Mouse (Mus musculus) layer of hippocampus, postnatal 36 days (tissue): ENCODE results near the gene Miga1. TPM values are rescaled to one million over a fixed set of nuclear protein-coding genes. Genes with fewer than 3 reads are reported as not detected.
"Not testable (repeated sequence)": the region's sequence is repeated elsewhere in the genome, so short reads cannot be mapped to it uniquely, and the experiment has no call there.

Source experiments
- DNase-seq, 2 experiments: peaks; one replicate each; pipeline ENCODE4 v3.0.0; 2022
- total RNA-seq, 2 experiments: library from RNA; stranded (reverse); gene quantifications; 2 replicates each; pipeline ENCODE4 v1.2.3; 2021

Gene Miga1
- total RNA-seq, 2 experiments from 2014 or later: 74.4 to 82.9 TPM

GRCm38 (mm10) chr3:152321765-152322547 is 18.3 kb downstream of the Miga1 start:
- no peak for DNase-seq

GRCm38 (mm10) chr3:152320972-152321645 is 19.1 kb downstream of the Miga1 start:
- DNase-seq: no peak

GRCm38 (mm10) chr3:152316447-152317173 is 23.6 kb downstream of the Miga1 start:
- DNase-seq: not testable (repeated sequence)

- DNase-seq: peak; percentile 55 to 61
Observed at GRCm38 (mm10) chr3:152315613-152316012, 24.6 kb downstream of the Miga1 start.

- not testable (repeated sequence) for DNase-seq
Observed at GRCm38 (mm10) chr3:152314666-152315065, 25.5 kb downstream of the Miga1 start.

GRCm38 (mm10) chr3:152309250-152309645 is 31.0 kb downstream of the Miga1 start:
- no peak for DNase-seq

GRCm38 (mm10) chr3:152308485-152309249 is 31.5 kb downstream of the Miga1 start:
- DNase-seq: no peak

GRCm38 (mm10) chr3:152305971-152306370 is 34.2 kb downstream of the Miga1 start:
- DNase-seq: no peak

- DNase-seq: no peak
Observed at GRCm38 (mm10) chr3:152305080-152305479, 35.1 kb downstream of the Miga1 start.

- DNase-seq: no peak
Observed at GRCm38 (mm10) chr3:152304093-152304815, 36.0 kb downstream of the Miga1 start.

GRCm38 (mm10) chr3:152302991-152303390 is 37.2 kb downstream of the Miga1 start:
- DNase-seq: no peak

GRCm38 (mm10) chr3:152300376-152301337 is 39.5 kb downstream of the Miga1 start:
- DNase-seq: no peak

- no peak for DNase-seq
Observed at GRCm38 (mm10) chr3:152295896-152296295, 44.3 kb downstream of the Miga1 start.

- DNase-seq: no peak
Observed at GRCm38 (mm10) chr3:152294400-152294799, 45.8 kb downstream of the Miga1 start.

GRCm38 (mm10) chr3:152293530-152294181 is 46.6 kb downstream of the Miga1 start:
- no peak for DNase-seq

- no peak for DNase-seq
Observed at GRCm38 (mm10) chr3:152291895-152292294, 48.3 kb downstream of the Miga1 start.

- DNase-seq: no peak
Observed at GRCm38 (mm10) chr3:152290175-152290798, 49.9 kb downstream of the Miga1 start.

- DNase-seq: no peak
Observed at GRCm38 (mm10) chr3:152288740-152289139, 51.5 kb downstream of the Miga1 start.

- DNase-seq: no peak
Observed at GRCm38 (mm10) chr3:152288276-152288675, 51.9 kb downstream of the Miga1 start.
